Mouse (Mus musculus) neural tube, embryonic 12.5 days (tissue): ENCODE measurements at regions not wholly inside any gene's neighbourhood (a gene's known extent, or its start where the extent isn't known, plus 50 kb on each side); places are given as distances from the start of the nearest gene placed in this dataset.

Experiments used
- ATAC-seq: fragments of 200-750 bp; cut with Nextera tagmentation; 2 replicates; pipeline ENCODE4 v1.8.0; 2017; ENCODE audit warnings: low read depth, mild to moderate bottlenecking, moderate TSS enrichment, moderate library complexity; ENCODE audit not compliant: low FRiP score
- H3K27ac ChIP-seq: fragments of 300-500 bp; sonication (generic); 2 replicates; pipeline ENCODE4 v1.5.1; 2016
- H3K27me3 ChIP-seq: fragments of 300-500 bp; sonication (generic); replicated peaks from 2 replicates; pipeline ENCODE4 v1.6.1; 2016; ENCODE audit warnings: mild to moderate bottlenecking
- H3K36me3 ChIP-seq: fragments of 300-500 bp; sonication (generic); 2 replicates; pipeline ENCODE4 v1.6.1; 2016; ENCODE audit warnings: mild to moderate bottlenecking
- H3K4me1 ChIP-seq: fragments of 300-500 bp; sonication (generic); 2 replicates; pipeline ENCODE4 v1.6.1; 2016
- H3K4me2 ChIP-seq: fragments of 300-500 bp; sonication (generic); replicated peaks from 2 replicates; pipeline ENCODE4 v1.6.1; 2016; ENCODE audit warnings: mild to moderate bottlenecking
- H3K4me3 ChIP-seq: fragments of 300-500 bp; sonication (generic); 2 replicates; pipeline ENCODE4 v1.5.1; 2016
- H3K9ac ChIP-seq: fragments of 300-500 bp; sonication (generic); 2 replicates; pipeline ENCODE4 v1.6.1; 2016; ENCODE audit warnings: mild to moderate bottlenecking
- H3K9me3 ChIP-seq: fragments of 300-500 bp; sonication (generic); 2 replicates; pipeline ENCODE4 v1.6.1; 2016; ENCODE audit warnings: mild to moderate bottlenecking
- WGBS: fragments of 180-500 bp; shearing (Covaris S2); methylation state at CpG from one replicate; pipeline ENCODE4 v1.1.7; 2016; 5-methylcytosine and 5-hydroxymethylcytosine counted together

DNA sequence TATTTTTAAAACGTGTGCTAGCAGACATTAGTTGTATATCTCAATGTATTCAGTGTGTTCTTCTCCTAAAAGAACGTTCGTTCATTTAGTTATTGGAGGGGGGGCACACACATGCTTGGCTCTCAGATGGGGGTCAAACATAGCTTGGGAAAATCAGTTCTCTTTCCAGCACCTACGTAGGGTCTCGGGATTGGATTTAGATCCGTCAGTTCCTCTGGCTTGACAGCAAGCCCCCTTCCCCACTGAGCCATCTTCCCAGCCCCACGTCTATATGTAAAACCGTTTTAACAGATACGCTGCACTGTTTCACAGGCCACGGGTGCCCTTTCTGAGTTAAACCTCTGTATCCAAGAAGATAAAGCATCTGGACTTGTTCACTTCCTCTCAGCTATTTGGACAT, 100.5 kb upstream of the Nckap5 start:
- 80% methylated on average over 10 of the region's 10 CpGs for WGBS
- H3K4me3 ChIP-seq = no peak overlapping the region
- H3K4me1 ChIP-seq = peaks cover 6% of the 10 kb centered on the region; the same call in 1 of the 2 replicates
- H3K27me3 ChIP-seq = no peaks in the 10 kb centered on the region
- no peak overlapping the region for H3K27ac ChIP-seq
- no peak overlapping the region for H3K9ac ChIP-seq
- no peaks in the 10 kb centered on the region for H3K9me3 ChIP-seq
- H3K4me2 ChIP-seq = no peak overlapping the region
- H3K36me3 ChIP-seq = no peaks in the 10 kb centered on the region
- no peak for ATAC-seq

DNA sequence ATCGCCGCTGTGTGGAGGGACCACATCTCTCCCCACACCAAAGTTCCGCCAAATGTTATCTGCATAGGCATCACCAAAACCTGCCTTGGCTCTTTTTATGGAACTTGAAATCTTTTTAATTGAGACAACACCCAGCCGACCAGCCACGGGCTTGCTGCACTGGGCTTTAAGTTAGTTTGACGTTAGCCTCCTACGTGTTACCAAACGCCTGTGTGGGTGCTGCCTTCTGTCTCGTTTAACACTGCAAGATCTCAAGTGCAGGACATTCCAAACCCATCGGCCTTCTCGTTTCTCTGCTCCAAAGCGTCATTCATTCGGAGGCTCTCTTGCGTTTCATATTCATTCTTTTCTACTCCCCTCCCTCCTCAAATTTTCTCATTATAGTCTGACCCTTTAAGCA, 100.0 kb upstream of the Nckap5 start:
- Histone ChIP-seq H3K4me3 (no peak overlapping the region), H3K4me1 (peaks cover 7% of the 10 kb centered on the region; the same call in 1 of the 2 replicates), H3K36me3 (no peaks in the 10 kb centered on the region), H3K27me3 (no peaks in the 10 kb centered on the region), H3K4me2 (no peak overlapping the region), H3K9me3 (no peaks in the 10 kb centered on the region), H3K9ac (no peak overlapping the region), H3K27ac (no peak overlapping the region)
- ATAC-seq = no peak
- 89% methylated on average over 14 of the region's 14 CpGs for WGBS

DNA sequence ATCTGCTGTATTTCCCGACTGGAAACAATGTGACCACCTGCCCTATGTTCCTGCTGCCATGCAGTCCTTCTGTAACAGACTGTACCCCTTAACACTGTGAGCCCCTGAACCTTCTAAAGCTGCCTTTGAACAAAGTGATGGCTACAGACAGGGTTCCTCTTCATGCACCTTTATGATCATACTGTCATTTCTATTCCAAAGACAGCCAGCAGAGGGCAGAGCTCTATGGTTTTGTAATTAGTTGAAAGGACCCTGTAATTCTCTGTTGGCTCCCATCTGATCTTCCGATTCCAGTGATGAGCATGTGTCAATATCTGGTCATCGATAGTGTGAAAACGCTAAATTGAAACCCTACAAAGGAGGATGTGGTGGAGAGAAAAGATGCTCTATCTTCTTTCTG, 99.1 kb upstream of the Nckap5 start:
- Histone ChIP-seq H3K4me1 (peaks cover 14% of the 10 kb centered on the region; the same call in 1 of the 2 replicates), H3K27me3 (no peaks in the 10 kb centered on the region), H3K9me3 (no peaks in the 10 kb centered on the region), H3K4me3 (no peak overlapping the region), H3K9ac (no peak overlapping the region), H3K27ac (no peak overlapping the region), H3K4me2 (no peak overlapping the region), H3K36me3 (no peaks in the 10 kb centered on the region)
- 69% methylated on average over 4 of the region's 4 CpGs for WGBS
- no peak for ATAC-seq

DNA sequence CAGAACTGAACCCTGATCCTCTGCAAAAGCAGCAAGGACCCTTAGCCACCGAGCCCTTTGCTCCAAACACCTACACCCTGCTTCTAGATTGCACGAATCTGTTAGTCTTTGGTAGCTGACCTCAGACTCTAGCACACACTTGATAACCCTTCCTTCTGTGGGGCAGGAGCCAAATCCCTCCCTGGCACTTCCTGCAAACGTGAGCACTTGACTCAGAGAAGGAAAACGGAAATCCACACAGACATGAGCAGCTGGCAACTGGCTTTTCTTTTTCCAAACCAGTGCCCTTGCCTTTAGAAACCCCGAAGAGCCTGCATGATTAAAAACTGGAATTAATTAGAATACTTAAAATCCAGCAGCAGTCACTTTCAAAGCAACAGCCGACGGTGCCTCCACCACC, 97.6 kb upstream of the Nckap5 start:
- Histone ChIP-seq H3K36me3 (no peaks in the 10 kb centered on the region), H3K27ac (no peak overlapping the region), H3K9ac (no peak overlapping the region), H3K4me1 (peaks cover 14% of the 10 kb centered on the region; the same call in 1 of the 2 replicates), H3K4me2 (no peak overlapping the region), H3K27me3 (no peaks in the 10 kb centered on the region), H3K9me3 (no peaks in the 10 kb centered on the region), H3K4me3 (no peak overlapping the region)
- WGBS = 50% methylated on average over 7 of the region's 7 CpGs
- no peak for ATAC-seq

DNA sequence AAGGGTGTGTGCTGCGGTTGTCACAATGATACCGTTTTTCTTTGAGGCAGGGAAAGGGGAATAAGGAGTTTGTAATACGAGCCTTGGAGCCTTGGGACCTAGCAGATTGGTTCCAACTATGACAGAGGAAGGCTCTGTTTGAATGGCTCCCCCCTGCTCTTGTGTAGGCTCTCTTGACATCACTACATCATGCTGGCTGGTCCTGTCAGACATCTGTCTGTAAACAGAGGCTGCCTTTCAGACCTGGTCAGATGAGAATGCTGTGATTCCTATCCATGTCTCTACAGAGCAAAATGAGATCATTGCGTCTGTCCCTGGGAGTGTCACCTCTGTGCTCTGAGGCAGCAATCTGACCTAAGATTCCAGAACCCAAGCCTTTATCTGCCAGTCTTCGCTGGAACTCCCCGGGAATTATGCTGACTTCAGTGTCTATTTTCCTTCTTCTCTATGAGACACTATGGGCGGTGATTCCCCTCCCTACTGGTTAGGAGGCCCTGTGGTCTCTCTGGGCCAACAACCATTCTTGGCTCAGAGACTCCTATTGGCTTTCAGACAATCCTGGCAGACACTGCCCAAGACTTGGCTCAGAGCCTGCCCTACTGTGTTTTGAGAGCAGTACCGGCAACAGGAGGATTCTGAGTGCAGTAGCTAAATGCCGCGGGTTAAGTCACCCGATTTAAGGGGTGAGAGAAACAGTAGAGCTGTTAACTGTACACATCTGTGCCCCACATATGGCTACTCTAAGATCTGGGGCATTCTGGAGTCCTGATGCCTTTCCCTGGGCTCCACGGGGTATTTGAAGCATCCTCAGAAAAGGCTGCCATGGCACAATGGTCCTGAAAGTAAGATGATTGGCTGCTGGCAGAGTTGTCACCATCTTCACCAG, 94.8 kb upstream of the Nckap5 start:
- H3K9me3 ChIP-seq = no peaks in the 10 kb centered on the region
- H3K36me3 ChIP-seq = no peaks in the 10 kb centered on the region
- peaks cover 14% of the 10 kb centered on the region; the same call in 1 of the 2 replicates for H3K4me1 ChIP-seq
- no peak overlapping the region for H3K27ac ChIP-seq
- H3K4me3 ChIP-seq = no peak overlapping the region
- H3K4me2 ChIP-seq = no peak overlapping the region
- no peaks in the 10 kb centered on the region for H3K27me3 ChIP-seq
- no peak overlapping the region for H3K9ac ChIP-seq
- peak; percentile 37; the same call in 1 of the 2 replicates for ATAC-seq
- WGBS = 73% methylated on average over 12 of the region's 12 CpGs

DNA sequence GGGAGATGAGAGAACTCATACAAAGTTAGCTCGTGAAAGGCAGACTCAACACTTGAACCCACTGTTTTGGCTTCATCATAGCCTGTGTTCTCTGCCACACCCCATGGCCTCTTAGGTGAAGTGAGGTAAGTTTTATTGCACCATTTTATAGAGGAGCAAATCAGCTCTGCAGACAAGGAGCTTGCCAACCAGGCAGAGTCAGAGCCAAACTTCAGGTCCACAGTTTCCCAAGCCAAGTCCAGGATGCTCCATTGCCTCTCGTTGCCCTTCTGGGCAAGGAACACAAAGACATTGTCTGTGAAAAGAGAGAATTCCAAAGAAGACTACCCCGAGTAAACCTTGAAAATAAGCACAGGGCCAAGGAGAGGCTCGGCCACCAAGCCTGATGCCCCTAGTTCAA, 93.4 kb upstream of the Nckap5 start:
- Histone ChIP-seq H3K27ac (no peak overlapping the region), H3K9me3 (no peaks in the 10 kb centered on the region), H3K27me3 (no peaks in the 10 kb centered on the region), H3K4me3 (no peak overlapping the region), H3K4me2 (no peak overlapping the region), H3K4me1 (peaks cover 14% of the 10 kb centered on the region; the same call in 1 of the 2 replicates), H3K9ac (no peak overlapping the region), H3K36me3 (no peaks in the 10 kb centered on the region)
- WGBS = 86% methylated on average over 4 of the region's 4 CpGs
- ATAC-seq = no peak

DNA sequence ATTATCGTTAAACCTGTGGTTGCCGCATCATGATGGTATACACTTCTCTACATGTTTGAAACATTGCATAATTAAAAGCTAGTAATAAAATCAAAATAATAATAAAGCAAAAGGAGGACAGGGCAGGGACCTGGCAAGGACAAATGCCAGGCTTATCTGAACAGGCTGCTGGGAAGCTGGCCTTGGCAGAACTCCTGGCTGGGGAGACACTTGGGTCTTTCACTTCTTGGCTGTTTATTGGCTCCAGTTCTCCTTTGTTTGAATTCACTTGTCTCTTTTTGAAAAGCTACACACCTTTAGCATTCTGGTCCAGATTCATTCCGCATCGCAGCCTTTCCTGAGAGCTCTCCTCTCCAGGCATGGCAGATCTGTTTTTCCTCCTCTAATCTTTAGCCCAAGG, 91.6 kb upstream of the Nckap5 start:
- Histone ChIP-seq H3K4me2 (no peak overlapping the region), H3K9ac (no peak overlapping the region), H3K9me3 (no peaks in the 10 kb centered on the region), H3K36me3 (no peaks in the 10 kb centered on the region), H3K27me3 (no peaks in the 10 kb centered on the region), H3K4me1 (peaks cover 20% of the 10 kb centered on the region; the same call in 1 of the 2 replicates), H3K4me3 (no peak overlapping the region), H3K27ac (no peak overlapping the region)
- 95% methylated on average over 4 of the region's 4 CpGs for WGBS
- no peak for ATAC-seq

DNA sequence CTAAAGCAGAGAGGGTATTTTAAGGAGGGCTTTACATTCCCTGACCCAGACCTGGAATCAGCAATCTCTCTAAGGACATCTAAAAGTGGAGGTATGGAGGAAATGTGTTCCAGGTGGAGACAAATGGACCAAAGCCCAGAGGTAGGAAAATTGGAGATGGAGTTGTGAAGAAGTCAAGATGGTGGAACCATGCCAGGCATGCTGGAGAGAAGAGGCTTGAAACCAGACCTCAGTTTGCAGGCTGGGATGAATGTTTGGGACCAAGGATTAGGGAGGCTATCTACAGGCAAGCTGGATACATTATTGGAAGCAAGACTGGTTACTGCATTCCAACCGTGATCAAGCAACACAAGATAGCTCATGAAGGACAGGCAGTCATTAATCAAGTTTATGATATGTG, 88.3 kb upstream of the Nckap5 start:
- Histone ChIP-seq H3K4me1 (peaks cover 12% of the 10 kb centered on the region; the same call in 1 of the 2 replicates), H3K9ac (no peak overlapping the region), H3K9me3 (no peaks in the 10 kb centered on the region), H3K4me3 (no peak overlapping the region), H3K27me3 (no peaks in the 10 kb centered on the region), H3K27ac (no peak overlapping the region), H3K36me3 (no peaks in the 10 kb centered on the region), H3K4me2 (no peak overlapping the region)
- no peak for ATAC-seq
- WGBS = 87% methylated on average over 1 of the region's 1 CpGs

DNA sequence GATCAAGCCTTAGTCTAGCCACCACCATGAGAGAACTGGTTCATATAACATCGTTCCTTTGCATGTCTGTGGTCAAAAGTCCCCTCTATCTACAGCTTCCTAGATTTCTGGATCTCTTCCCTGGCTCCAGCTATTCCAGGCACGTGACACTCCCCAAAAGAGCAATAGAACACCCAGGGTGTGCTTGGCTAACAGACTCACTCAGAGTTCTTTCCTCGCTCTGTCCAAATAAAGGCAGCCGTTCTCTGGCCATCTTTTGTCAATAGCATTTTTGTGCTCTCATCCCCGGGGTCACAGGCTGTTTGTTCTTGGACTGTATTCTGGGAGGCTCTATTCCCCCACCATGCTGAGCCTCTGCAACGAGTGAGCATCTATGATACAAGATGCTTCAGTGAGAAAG, 87.3 kb upstream of the Nckap5 start:
- WGBS = 30% methylated on average over 6 of the region's 6 CpGs
- no peak for ATAC-seq
- Histone ChIP-seq H3K27me3 (no peaks in the 10 kb centered on the region), H3K27ac (no peak overlapping the region), H3K36me3 (no peaks in the 10 kb centered on the region), H3K9ac (no peak overlapping the region), H3K4me3 (no peak overlapping the region), H3K4me1 (peaks cover 12% of the 10 kb centered on the region; the same call in 1 of the 2 replicates), H3K9me3 (no peaks in the 10 kb centered on the region), H3K4me2 (no peak overlapping the region)

DNA sequence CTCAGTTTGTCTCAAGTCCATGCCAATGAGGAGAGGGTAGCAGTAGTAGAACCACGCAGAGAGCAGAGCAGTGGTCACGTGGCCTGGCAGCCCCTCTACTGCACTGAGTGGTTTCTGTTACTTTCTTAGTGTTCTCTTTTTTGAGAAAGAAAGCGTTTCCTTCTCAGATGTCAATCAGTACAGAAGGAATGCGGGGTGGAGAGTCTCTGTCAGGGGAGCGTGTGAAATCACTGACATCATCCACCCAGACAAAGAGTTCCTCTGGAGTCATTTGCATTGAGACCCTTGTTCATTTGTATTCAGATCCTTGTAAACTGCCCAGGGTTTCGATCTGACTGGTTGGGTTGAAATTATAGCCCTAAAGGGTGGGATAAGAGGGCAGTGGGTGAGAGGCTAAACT, 85.8 kb upstream of the Nckap5 start:
- Histone ChIP-seq H3K4me1 (peaks cover 12% of the 10 kb centered on the region; the same call in 1 of the 2 replicates), H3K9me3 (no peaks in the 10 kb centered on the region), H3K4me2 (no peak overlapping the region), H3K27ac (no peak overlapping the region), H3K9ac (no peak overlapping the region), H3K27me3 (no peaks in the 10 kb centered on the region), H3K4me3 (no peak overlapping the region), H3K36me3 (no peaks in the 10 kb centered on the region)
- WGBS = 35% methylated on average over 6 of the region's 6 CpGs
- ATAC-seq = peak; percentile 71

DNA sequence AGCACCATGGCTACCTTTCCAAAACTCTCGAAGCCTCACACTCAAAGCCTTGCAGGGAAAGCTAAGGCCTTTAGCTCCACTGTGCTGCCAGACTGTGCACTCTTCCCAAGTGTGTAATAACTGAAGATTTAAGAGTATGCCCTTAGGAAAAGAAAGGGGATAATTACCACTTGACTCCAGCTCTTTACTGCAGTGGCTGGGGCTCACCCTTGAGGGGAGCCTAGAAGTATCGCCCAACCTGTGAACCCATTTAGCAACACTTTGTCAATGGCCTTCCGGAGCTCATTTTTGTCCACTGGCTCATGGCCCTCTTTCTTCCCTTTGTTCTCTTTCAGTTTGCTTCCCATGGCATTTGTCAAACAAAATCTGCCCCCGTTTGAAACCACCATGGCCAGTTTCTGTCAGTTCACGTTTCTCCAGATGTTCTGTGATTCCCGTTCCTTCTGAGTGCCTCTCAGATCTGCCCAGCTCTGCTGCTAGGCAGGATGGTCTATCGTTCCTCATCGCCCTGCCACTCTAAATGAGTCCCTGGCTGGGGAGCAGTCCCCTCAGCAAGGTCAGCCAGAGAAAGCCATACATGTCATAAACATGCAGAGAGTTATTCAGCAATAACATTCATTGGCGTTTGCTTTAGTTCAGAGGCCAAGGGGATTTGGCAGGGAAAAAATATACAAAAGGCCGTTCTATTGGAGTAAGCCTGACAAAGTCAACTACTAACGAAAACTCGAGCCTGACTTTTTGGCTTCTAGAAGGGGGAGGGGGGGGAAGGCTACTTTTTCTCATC, 80.9 kb upstream of the Nckap5 start:
- no peak overlapping the region for H3K9ac ChIP-seq
- no peak overlapping the region for H3K4me2 ChIP-seq
- H3K4me3 ChIP-seq = no peak overlapping the region
- no peaks in the 10 kb centered on the region for H3K36me3 ChIP-seq
- no peak overlapping the region for H3K27ac ChIP-seq
- H3K9me3 ChIP-seq = no peaks in the 10 kb centered on the region
- H3K4me1 ChIP-seq = no peaks in the 10 kb centered on the region
- 61% methylated on average over 12 of the region's 12 CpGs for WGBS
- H3K27me3 ChIP-seq = no peaks in the 10 kb centered on the region
- no peak for ATAC-seq

DNA sequence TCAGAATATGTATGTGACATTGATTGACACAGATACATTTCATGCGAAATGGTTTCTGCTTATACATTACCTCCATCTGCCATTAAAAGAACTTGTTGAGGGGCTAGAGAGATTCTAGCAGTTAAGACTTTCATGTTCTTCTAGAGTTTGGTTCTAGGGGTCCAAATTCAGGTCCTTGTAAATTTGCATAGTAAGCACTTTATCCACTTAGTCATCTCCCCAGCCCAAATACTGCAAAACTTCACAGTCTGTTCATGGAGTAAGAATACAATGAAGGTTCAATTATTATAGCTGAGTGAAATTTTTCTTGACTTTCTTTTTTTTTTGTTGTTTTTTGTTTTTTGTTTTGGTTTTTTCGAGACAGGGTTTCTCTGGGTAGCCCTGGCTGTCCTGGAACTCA, 76.8 kb upstream of the Nckap5 start:
- Histone ChIP-seq H3K27ac (no peak overlapping the region), H3K4me2 (no peak overlapping the region), H3K9ac (no peak overlapping the region), H3K4me1 (no peaks in the 10 kb centered on the region), H3K9me3 (no peaks in the 10 kb centered on the region), H3K27me3 (no peaks in the 10 kb centered on the region), H3K36me3 (no peaks in the 10 kb centered on the region), H3K4me3 (no peak overlapping the region)
- no peak for ATAC-seq
- WGBS = 92% methylated on average over 2 of the region's 2 CpGs
